Mouse (Mus musculus) right cerebral cortex, adult 18-20 months (tissue): Measurements from ENCODE around the gene Usp17ld.
"Not testable (repeated sequence)": the region's sequence is repeated elsewhere in the genome, so short reads cannot be mapped to it uniquely, and the experiment has no call there.

Experiments used
- DNase-seq: peaks from one replicate; pipeline ENCODE4 v3.0.0; 2022; ENCODE audit warnings: mixed read lengths

Gene Usp17ld

DNA sequence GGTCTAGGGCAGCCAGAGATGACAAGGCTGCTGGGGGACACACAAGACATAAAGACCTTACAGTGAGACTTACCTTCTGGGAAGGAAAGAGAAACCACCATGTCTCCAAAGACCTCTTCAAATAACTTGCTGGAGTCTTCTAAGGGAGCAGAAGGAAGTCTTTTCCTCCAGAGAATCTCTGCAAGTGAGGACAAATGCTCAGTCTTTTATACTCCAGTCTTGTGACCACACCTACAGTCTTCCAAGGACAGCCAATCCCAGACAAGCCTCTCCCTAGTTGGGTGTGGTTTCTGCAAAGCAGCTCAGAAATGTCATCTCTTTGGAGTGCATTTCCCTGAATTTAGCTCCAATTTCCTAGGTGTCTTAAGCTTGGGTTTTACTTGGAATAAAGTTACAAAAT lies at the start of gene Usp17ld:
Gene Usp17ld (minus strand): TSS at position 101 of the 400 bp plus-strand sequence.
- DNase-seq = not testable (repeated sequence)

DNA sequence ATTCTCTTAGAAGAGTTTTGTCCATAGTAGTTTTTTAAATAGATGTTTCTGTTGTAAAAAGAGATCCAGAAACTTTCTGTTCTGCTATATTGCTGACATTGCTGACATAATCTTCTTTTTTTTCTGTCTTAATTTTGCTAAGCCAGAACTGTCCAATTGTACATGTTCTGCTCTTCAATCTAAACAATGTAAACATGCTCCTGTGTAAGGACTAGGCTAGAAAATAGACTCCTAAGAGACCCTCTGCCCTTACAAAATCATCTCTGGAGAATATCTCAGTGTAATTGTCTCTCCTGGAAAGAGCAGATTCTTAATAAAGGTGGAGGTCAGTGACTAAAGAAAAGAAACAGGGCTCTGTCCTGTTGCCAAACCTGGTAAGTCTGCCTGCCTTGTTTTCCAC lies 35.6 kb downstream of the Usp17ld start, which contains the start of gene Olfr594:
Gene Olfr594 (plus strand): TSS at position 301 of the 400 bp plus-strand sequence.
- DNase-seq = no peak

DNA sequence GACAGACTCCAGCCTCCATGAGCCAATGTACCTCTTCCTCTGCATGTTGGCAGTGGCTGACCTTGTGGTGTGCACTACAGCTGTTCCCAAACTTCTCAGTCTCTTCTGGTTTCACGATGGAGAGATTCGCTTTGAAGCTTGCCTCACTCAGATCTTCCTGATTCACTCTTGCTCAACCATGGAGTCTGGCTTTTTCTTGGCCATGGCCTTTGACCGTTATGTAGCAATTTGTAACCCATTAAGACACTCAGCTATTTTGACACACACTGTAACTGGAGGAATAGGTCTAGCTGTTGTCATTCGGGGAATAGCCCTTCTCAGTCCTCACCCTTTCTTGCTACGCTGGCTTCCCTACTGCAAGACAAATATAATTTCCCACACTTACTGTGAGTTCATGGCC lies 40.3 kb downstream of the Usp17ld start:
- DNase-seq = not testable (repeated sequence)

- no peak for DNase-seq
These were observed 40.7 kb downstream of the Usp17ld start, which contains the start of gene Olfr593 for GRCm38 (mm10) chr7:103211562-103211961. Gene Olfr593, plus strand, starts transcription at chr7:103211862.
